Mouse (Mus musculus) forebrain, embryonic 11.5 days (tissue): ENCODE results near the gene Ctcfl. TPM values are rescaled to one million over a fixed set of nuclear protein-coding genes. Genes with fewer than 3 reads are reported as not detected.

Experiments
- ATAC-seq: fragments of 200-750 bp; cut with Nextera tagmentation; replicated peaks from 2 replicates; pipeline ENCODE4 v1.8.0; 2017; ENCODE audit warnings: moderate TSS enrichment; ENCODE audit not compliant: low FRiP score
- DNase-seq: peaks from one replicate; pipeline ENCODE4 v3.0.0-alpha.2; 2017; ENCODE audit warnings: low spot score
- H3K27ac ChIP-seq: fragments of 300-500 bp; sonication (generic); 2 replicates; pipeline ENCODE4 v1.5.1; 2014; ENCODE audit warnings: low read depth, low read length
- H3K27me3 ChIP-seq: fragments of 300-500 bp; sonication (generic); 2 replicates; pipeline ENCODE4 v1.6.1; 2014; ENCODE audit warnings: mild to moderate bottlenecking, low read length, mixed read lengths; ENCODE audit not compliant: control insufficient read depth, insufficient read depth
- H3K36me3 ChIP-seq: fragments of 300-500 bp; sonication (generic); 2 replicates; pipeline ENCODE4 v1.6.1; 2014; ENCODE audit warnings: mild to moderate bottlenecking, low read length, moderate library complexity, mixed read lengths; ENCODE audit not compliant: control insufficient read depth, insufficient read depth
- H3K4me1 ChIP-seq: fragments of 300-500 bp; sonication (generic); replicated peaks from 2 replicates; pipeline ENCODE4 v1.6.1; 2014; ENCODE audit warnings: low read length, mixed read lengths; ENCODE audit not compliant: control insufficient read depth, insufficient read depth
- H3K4me2 ChIP-seq: fragments of 300-500 bp; sonication (generic); 2 replicates; pipeline ENCODE4 v1.6.1; 2014; ENCODE audit warnings: low read depth, mild to moderate bottlenecking, low read length, moderate library complexity, mixed read lengths; ENCODE audit not compliant: severe bottlenecking
- H3K4me3 ChIP-seq: fragments of 300-500 bp; sonication (generic); 2 replicates; pipeline ENCODE4 v1.5.1; 2014; ENCODE audit warnings: low read depth, low read length
- H3K9ac ChIP-seq: fragments of 300-500 bp; sonication (generic); 2 replicates; pipeline ENCODE4 v1.6.1; 2014; ENCODE audit warnings: low read length
- H3K9me3 ChIP-seq: fragments of 300-500 bp; sonication (generic); 2 replicates; pipeline ENCODE4 v1.6.1; 2016; ENCODE audit warnings: low read length, mixed read lengths; ENCODE audit not compliant: control insufficient read depth
- WGBS: fragments of 180-500 bp; shearing (Covaris S2); extraction: QIAGEN DNeasy Blood & Tissue Kit; methylation state at CpG from one replicate; pipeline ENCODE4 v1.1.7; 2014; 5-methylcytosine and 5-hydroxymethylcytosine counted together
- polyA plus RNA-seq: library from polyadenylated mRNA; unstranded; fragments of >200 nt; fragmentation: Nextera tagmentation; extraction: Ambion mirVana; gene quantifications from 2 replicates; pipeline ENCODE4 v1.2.1, GENCODE M21; 2014

Gene Ctcfl
- polyA plus RNA-seq, 1 experiment from 2014 or later, result not detected

- H3K4me3 ChIP-seq, result no peak overlapping the region
- no peak for ATAC-seq
- DNase-seq, result no peak
- no peak overlapping the region for H3K27ac ChIP-seq
- WGBS, result 89% methylated on average over 5 of the region's 5 CpGs
- no peaks in the 10 kb centered on the region for H3K36me3 ChIP-seq
- H3K4me2 ChIP-seq, result no peak overlapping the region
- no peak overlapping the region for H3K9ac ChIP-seq
- H3K4me1 ChIP-seq, result no peaks in the 10 kb centered on the region
- no peaks in the 10 kb centered on the region for H3K9me3 ChIP-seq
- no peaks in the 10 kb centered on the region for H3K27me3 ChIP-seq
Measured at GRCm38 (mm10) chr2:173151352-173151751, 32.0 kb upstream of the Ctcfl start.

GRCm38 (mm10) chr2:173148001-173148400 is 28.7 kb upstream of the Ctcfl start:
- Histone ChIP-seq H3K4me3 (no peak overlapping the region), H3K27ac (no peak overlapping the region), H3K9me3 (no peaks in the 10 kb centered on the region), H3K4me1 (no peaks in the 10 kb centered on the region), H3K27me3 (no peaks in the 10 kb centered on the region), H3K9ac (no peak overlapping the region), H3K36me3 (no peaks in the 10 kb centered on the region), H3K4me2 (no peak overlapping the region)
- 82% methylated on average over 5 of the region's 5 CpGs for WGBS
- ATAC-seq (no peak), DNase-seq (no peak)

- WGBS, result 87% methylated on average over 6 of the region's 6 CpGs
- Histone ChIP-seq H3K4me2 (no peak overlapping the region), H3K27me3 (no peaks in the 10 kb centered on the region), H3K36me3 (no peaks in the 10 kb centered on the region), H3K9ac (no peak overlapping the region), H3K9me3 (no peaks in the 10 kb centered on the region), H3K27ac (no peak overlapping the region), H3K4me3 (no peak overlapping the region), H3K4me1 (no peaks in the 10 kb centered on the region)
- DNase-seq (no peak), ATAC-seq (no peak)
Measured at GRCm38 (mm10) chr2:173146728-173147127, 27.4 kb upstream of the Ctcfl start.

- ATAC-seq, result no peak
- Histone ChIP-seq H3K36me3 (no peaks in the 10 kb centered on the region), H3K4me3 (no peak overlapping the region), H3K9me3 (no peaks in the 10 kb centered on the region), H3K9ac (no peak overlapping the region), H3K27ac (no peak overlapping the region), H3K4me1 (no peaks in the 10 kb centered on the region), H3K27me3 (no peaks in the 10 kb centered on the region), H3K4me2 (no peak overlapping the region)
- 86% methylated on average over 3 of the region's 3 CpGs for WGBS
- DNase-seq, result no peak
Measured at GRCm38 (mm10) chr2:173145808-173146207, 26.5 kb upstream of the Ctcfl start.

GRCm38 (mm10) chr2:173143611-173144010 is 24.3 kb upstream of the Ctcfl start:
- Histone ChIP-seq H3K27me3 (no peaks in the 10 kb centered on the region), H3K4me3 (no peak overlapping the region), H3K9me3 (no peaks in the 10 kb centered on the region), H3K36me3 (no peaks in the 10 kb centered on the region), H3K9ac (no peak overlapping the region), H3K27ac (no peak overlapping the region), H3K4me2 (no peak overlapping the region), H3K4me1 (peaks cover 3% of the 10 kb centered on the region; the same call in 1 of the 2 replicates)
- 83% methylated on average over 11 of the region's 11 CpGs for WGBS
- ATAC-seq (no peak), DNase-seq (no peak)

GRCm38 (mm10) chr2:173138323-173139239 is 19.3 kb upstream of the Ctcfl start:
- Histone ChIP-seq H3K9ac (no peak overlapping the region), H3K4me2 (no peak overlapping the region), H3K9me3 (no peaks in the 10 kb centered on the region), H3K36me3 (no peaks in the 10 kb centered on the region), H3K4me1 (peaks cover 3% of the 10 kb centered on the region; the same call in 1 of the 2 replicates), H3K4me3 (no peak overlapping the region), H3K27ac (no peak overlapping the region), H3K27me3 (no peaks in the 10 kb centered on the region)
- no peak for DNase-seq
- 56% methylated on average over 15 of the region's 15 CpGs for WGBS
- no peak for ATAC-seq

- 81% methylated on average over 9 of the region's 9 CpGs for WGBS
- H3K9ac ChIP-seq, result no peak overlapping the region
- ATAC-seq, result no peak
- H3K36me3 ChIP-seq, result no peaks in the 10 kb centered on the region
- H3K27me3 ChIP-seq, result no peaks in the 10 kb centered on the region
- peaks cover 3% of the 10 kb centered on the region; the same call in 1 of the 2 replicates for H3K4me1 ChIP-seq
- H3K4me2 ChIP-seq, result no peak overlapping the region
- H3K9me3 ChIP-seq, result no peaks in the 10 kb centered on the region
- no peak for DNase-seq
- H3K27ac ChIP-seq, result no peak overlapping the region
- no peak overlapping the region for H3K4me3 ChIP-seq
Measured at GRCm38 (mm10) chr2:173134695-173135094, 15.4 kb upstream of the Ctcfl start.

- H3K4me3 ChIP-seq, result no peak overlapping the region
Measured at GRCm38 (mm10) chr2:173132794-173133300, 13.5 kb upstream of the Ctcfl start.

More at GRCm38 (mm10) chr2:173132794-173133300, 13.5 kb upstream of the Ctcfl start:
- Histone ChIP-seq H3K4me1 (no peaks in the 10 kb centered on the region), H3K27ac (no peak overlapping the region), H3K27me3 (no peaks in the 10 kb centered on the region), H3K4me2 (no peak overlapping the region), H3K9me3 (no peaks in the 10 kb centered on the region), H3K36me3 (no peaks in the 10 kb centered on the region), H3K9ac (no peak overlapping the region)
- WGBS, result 90% methylated on average over 8 of the region's 8 CpGs
- DNase-seq, result no peak
- ATAC-seq, result no peak
